Mouse (Mus musculus) frontal cortex, postnatal 14 days (tissue): ENCODE measurements around the gene Cx3cr1.
"Not testable (repeated sequence)": the region's sequence is repeated elsewhere in the genome, so short reads cannot be mapped to it uniquely, and the experiment has no call there.

Experiments
- DNase-seq, 2 experiments: peaks; one replicate each; pipeline ENCODE4 v3.0.0; 2022; ENCODE audit warnings: low spot score in 2 of 2

Cx3cr1 gene

GRCm38 (mm10) chr9:120027401-120028151, 42.1 kb downstream of the Cx3cr1 start:
- peak in 1 of 2 experiments; percentile 35 for DNase-seq

- DNase-seq: no peak
Measured at GRCm38 (mm10) chr9:120024625-120025024, 45.1 kb downstream of the Cx3cr1 start.

GRCm38 (mm10) chr9:120024171-120024570, 45.5 kb downstream of the Cx3cr1 start:
- no peak for DNase-seq

DNA sequence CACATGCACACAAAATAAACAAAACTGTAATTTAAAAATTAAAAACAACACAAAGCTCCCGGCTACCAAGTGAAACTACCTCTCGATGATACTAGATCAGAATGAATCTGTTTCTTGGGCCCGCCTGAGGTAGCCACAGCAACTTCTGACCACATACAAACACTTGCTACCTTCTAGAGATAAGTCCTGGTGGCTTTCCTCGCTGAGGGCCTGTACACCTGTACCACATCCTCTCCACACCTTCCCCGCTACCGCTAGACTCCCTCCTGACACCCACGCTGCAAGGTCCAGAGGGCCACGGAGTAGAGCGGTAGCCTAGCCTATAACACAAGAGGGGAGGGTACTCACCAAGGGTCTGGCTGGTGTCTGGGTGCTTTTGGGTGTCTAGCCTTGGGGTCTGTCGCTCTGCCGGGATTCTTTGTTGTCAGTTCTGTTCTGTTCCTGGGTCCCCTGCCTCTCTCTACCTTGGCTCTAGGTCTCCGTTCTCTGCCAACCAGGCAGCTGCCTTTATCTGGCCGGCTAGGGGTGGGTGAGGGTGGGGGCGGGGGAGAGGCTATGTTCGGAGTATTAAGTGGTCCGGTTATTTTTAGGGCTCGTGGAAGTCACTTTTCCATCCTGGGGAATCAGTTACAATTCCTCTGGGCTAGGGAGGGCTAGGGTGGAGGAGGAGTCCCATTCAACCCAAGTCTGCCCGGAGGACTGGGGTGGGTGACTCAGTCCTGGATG, 46.4 kb downstream of the Cx3cr1 start, which contains the start of gene Xirp1:
TSS of gene Xirp1 (minus strand) at position 513 of the 726 bp plus-strand sequence.
- DNase-seq: no peak

DNA sequence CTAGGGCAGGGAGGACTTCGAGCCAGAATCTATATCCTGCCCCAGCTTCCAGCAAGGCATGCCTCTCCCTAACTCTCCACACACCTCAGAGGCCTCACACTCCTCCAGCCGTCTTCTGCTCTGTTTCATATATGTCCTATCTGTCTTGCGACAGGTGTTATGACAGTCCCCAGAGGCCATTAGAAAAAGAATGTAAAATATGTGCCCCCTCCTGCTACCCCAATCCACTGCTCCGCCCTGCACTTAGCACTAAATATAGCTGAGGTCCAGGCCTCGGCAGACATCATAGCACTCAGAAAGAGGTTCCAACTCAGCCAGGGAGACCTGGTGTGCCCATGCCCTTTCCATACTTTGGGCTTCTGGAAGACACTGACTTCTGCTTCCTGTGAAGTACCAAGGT, 48.5 kb downstream of the Cx3cr1 start:
- DNase-seq: no peak

- peak in 1 of 2 experiments; percentile 74 for DNase-seq
Measured at GRCm38 (mm10) chr9:120020285-120020890, 49.3 kb downstream of the Cx3cr1 start.

DNA sequence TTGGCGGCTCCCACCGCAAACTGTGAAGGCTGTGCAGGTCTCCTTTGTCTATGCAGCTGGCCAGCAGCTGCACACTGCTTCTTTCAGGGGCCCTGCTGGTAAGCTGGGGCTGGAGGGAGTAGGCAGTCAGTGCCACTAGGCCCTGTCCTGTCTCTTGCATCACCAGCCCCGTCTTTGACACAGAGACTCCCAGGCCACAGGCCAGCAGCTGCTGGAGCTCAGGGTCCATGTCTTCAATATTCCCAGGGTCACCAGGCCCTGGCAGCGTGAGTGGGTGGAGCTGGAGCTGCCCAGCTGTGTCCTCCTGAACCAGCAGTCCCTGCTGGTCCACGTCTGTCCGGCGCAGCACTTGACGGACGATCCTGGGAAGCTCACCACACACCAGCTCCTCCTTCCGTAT, 52.7 kb downstream of the Cx3cr1 start:
- no peak for DNase-seq

- no peak for DNase-seq
Measured at GRCm38 (mm10) chr9:120014828-120015227, 54.9 kb downstream of the Cx3cr1 start.

- no peak for DNase-seq
Measured at GRCm38 (mm10) chr9:120013251-120013820, 56.3 kb downstream of the Cx3cr1 start.

DNA sequence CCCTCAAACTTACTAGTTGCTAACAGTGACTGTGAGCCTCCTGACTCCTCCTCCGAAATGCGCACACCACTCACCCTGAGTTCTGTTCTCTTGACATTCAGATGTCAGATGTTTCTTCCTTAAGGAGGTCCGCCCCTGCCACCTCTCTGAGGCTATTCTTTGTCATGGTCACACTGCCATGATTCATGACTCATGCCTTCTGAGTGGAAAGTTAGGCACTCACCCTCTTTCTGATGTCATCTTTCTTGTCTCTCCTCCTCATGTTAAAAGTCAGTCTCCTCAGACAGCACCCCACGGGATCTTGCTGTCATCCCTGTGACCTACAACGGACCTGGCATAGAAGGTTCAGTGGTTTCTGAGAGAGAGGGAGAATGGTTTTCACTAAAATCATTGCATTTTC, 56.9 kb downstream of the Cx3cr1 start:
- no peak for DNase-seq

- DNase-seq: not testable (repeated sequence)
Measured at GRCm38 (mm10) chr9:120012161-120012560, 57.5 kb downstream of the Cx3cr1 start.

DNA sequence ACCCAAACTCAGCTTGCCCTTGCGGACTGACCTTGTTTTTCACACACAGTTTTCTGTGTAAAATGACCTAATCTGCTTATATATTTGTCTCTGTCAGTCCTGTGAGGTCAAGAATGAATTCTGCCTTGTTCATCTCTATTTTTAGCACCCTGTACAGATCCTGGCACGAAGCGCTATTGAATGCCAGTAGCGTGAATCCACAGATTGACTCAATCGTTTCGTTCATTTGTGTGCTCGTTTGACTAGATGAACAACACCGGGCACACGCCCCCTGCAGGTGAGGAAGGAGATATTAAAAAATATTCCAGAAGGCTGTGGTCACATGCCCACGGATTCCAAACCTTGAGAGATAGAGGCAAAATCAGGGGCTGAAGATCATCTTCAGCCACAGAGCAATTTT, 58.1 kb downstream of the Cx3cr1 start:
- peak; percentile 54 for DNase-seq

DNA sequence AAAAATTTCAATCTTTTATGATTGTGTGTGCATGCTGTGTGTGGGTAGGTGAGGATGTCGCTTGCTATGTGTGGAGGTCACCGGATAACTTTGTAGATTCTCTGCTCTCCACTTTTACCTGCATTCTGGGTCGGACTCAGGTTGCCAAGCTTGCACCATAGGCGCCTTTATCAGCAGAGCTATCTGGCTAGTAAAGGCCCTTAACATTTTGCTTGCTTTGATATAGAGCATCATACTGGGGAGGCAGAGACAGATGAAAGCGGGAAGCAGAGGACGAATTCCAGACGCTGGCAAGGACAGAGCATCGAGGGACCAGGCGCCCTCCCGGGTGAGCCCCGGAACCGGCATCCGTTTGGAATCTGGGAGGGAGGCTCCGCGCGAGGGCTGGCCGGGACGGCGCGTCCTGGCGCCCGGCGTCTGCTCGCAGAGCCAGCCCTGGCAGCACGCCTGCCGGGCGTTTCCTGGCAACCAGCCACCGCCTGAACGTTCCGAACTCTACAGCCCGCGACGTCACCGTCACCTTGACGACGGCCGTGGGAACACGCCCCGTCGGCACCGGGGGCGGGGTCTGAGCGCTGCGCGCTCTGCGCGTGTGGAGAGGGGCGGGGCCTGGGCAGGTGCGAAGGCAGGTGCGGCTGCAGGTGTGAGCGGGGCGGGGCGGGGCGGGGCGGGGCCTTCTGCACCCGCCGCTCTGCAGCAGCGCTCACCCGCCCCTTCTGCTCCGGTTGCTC, 58.7 kb downstream of the Cx3cr1 start:
- peak; percentile 93 to 96 for DNase-seq

DNA sequence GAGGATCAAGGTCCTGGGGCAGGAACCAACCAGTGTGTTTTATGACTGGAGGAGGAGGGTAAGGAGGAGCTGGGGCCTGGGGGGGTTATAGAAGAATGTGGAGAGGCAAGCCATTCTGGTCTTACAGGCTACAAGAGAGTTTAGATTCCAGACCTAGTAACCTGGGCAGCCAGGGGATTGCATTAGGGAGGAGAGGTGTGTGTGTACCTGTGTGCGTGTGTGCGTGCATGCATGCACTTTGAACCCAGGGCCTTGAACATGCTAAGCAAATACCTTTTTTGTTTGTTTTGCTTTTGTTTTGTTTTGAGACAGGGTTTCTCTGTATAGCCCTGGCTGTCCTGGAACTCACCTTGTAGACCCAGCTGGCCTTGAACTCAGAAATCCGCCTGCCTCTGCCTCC, 59.8 kb downstream of the Cx3cr1 start:
- DNase-seq: no peak

DNA sequence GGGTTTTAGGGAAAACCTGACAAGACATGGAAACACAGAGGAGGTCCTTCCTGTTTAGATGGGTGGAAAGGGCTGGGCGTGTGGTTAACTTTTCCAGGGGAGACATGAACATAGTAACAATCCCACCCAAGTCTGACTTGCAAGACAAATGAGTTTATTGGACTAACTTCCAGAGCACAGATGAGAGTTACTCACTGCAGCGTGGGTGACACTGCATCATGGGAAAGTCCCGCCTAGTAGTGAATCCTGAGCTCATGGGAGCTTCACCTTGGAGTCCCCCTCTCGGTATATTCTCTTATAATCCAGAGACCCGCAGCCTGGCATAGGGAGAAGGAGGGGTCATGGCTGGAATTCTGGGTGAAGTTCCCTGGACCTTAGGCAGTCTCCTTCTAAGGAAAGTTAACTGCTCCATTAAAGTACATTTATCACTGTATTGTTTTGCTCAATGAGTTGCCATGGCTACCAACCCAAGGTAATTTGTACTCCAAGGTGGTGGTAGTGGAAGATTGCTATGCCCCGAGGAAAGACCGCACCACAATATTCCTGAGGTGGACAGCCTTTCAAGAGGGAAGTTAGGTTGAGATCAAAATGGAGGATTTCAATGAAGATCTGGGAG, 60.3 kb downstream of the Cx3cr1 start:
- no peak for DNase-seq

GRCm38 (mm10) chr9:120007833-120008232, 61.8 kb downstream of the Cx3cr1 start:
- DNase-seq: no peak

DNA sequence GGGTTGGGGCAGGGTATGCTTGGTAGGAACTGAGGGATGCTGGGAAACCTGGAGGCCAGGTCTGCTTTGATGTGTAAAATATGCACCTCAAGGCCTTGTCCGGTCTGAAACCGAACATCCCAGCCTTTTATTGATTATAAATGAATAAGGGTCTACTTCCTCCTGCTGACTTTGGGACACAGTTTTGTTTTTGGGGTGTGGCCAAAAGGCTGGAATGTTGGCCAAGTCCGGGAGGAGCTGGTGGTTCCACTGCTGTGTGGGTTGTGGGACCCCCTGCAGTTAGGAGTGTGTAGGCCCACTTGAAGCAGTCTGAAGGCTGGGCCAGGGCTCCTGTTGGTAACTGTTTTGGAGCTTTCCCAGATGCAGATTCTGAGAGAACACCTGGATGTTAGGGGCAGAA, 63.7 kb downstream of the Cx3cr1 start:
- DNase-seq: no peak

DNA sequence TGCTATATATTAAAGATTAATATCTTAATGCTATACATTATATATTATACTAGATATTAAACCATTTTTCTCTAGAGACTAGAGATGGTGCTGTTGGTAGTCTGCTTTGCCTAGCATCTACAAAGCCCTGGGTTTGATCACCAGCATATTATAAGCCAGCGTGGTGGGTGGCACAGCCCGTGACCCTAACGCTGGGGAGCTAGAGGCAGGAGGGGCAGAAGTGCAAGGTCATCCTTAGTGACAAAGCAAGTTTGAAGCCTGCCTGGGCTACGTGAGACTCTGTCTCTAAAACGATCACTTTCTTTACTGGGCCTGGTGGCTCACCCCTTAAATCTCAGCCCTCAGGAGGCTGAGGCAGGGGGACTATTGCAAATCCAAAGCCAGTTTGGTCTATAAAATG, 66.8 kb downstream of the Cx3cr1 start:
- DNase-seq: no peak

GRCm38 (mm10) chr9:120001945-120002725, 67.5 kb downstream of the Cx3cr1 start:
- DNase-seq: peak in 1 of 2 experiments; percentile 48

GRCm38 (mm10) chr9:120000761-120001160, 68.9 kb downstream of the Cx3cr1 start:
- DNase-seq: no peak
